Mouse (Mus musculus): Measurements from ENCODE around the gene Abi2. TPM values are rescaled to one million over a fixed set of nuclear protein-coding genes. Genes with fewer than 3 reads are reported as not detected.
A peak's percentile ranks its signal among the peaks of the same experiment; 100 is the strongest.
"Not testable (repeated sequence)": the region's sequence is repeated elsewhere in the genome, so short reads cannot be mapped to it uniquely, and the experiment has no call there.

Gene Abi2
- 10 to 100 TPM; 40.6 to 47.6 TPM for total RNA-seq (2021)

- peak; percentile 95 for DNase-seq
Observed at GRCm38 (mm10) chr1:60409168-60409828, at the start of gene Abi2. Gene Abi2, plus strand, starts transcription at chr1:60409619.

- DNase-seq, result no peak
Observed at GRCm38 (mm10) chr1:60361626-60362025, 47.8 kb upstream of the Abi2 start.

GRCm38 (mm10) chr1:60376556-60376955 is 32.9 kb upstream of the Abi2 start:
- DNase-seq, result no peak

GRCm38 (mm10) chr1:60381910-60382309 is 27.5 kb upstream of the Abi2 start:
- DNase-seq, result no peak

GRCm38 (mm10) chr1:60404848-60405247 is 4.6 kb upstream of the Abi2 start:
- DNase-seq, result no peak

- DNase-seq, result no peak
Observed at GRCm38 (mm10) chr1:60408501-60409167, 785 bp upstream of the Abi2 start.

GRCm38 (mm10) chr1:60409928-60410817 is 754 bp downstream of the Abi2 start:
- DNase-seq, result peak; percentile 51

GRCm38 (mm10) chr1:60416724-60417123 is 7.3 kb downstream of the Abi2 start:
- no peak for DNase-seq

GRCm38 (mm10) chr1:60423882-60424281 is 14.5 kb downstream of the Abi2 start:
- DNase-seq, result peak; percentile 25

GRCm38 (mm10) chr1:60428341-60428740 is 18.9 kb downstream of the Abi2 start:
- no peak for DNase-seq

GRCm38 (mm10) chr1:60428932-60429331 is 19.5 kb downstream of the Abi2 start:
- DNase-seq, result peak; percentile 21

- DNase-seq, result no peak
Observed at GRCm38 (mm10) chr1:60431531-60431930, 22.1 kb downstream of the Abi2 start.

- no peak for DNase-seq
Observed at GRCm38 (mm10) chr1:60432497-60432896, 23.1 kb downstream of the Abi2 start.

- DNase-seq, result not testable (repeated sequence)
Observed at GRCm38 (mm10) chr1:60441438-60441837, 32.0 kb downstream of the Abi2 start.

GRCm38 (mm10) chr1:60447067-60447466 is 37.6 kb downstream of the Abi2 start:
- DNase-seq, result no peak

- no peak for DNase-seq
Observed at GRCm38 (mm10) chr1:60449896-60450295, 40.5 kb downstream of the Abi2 start.

- no peak for DNase-seq
Observed at GRCm38 (mm10) chr1:60460623-60461022, 51.2 kb downstream of the Abi2 start.

GRCm38 (mm10) chr1:60469491-60469890 is 60.1 kb downstream of the Abi2 start:
- no peak for DNase-seq

GRCm38 (mm10) chr1:60470541-60470940 is 61.1 kb downstream of the Abi2 start:
- DNase-seq, result no peak

- DNase-seq, result no peak
Observed at GRCm38 (mm10) chr1:60481561-60481960, 72.1 kb downstream of the Abi2 start.

- no peak for DNase-seq
Observed at GRCm38 (mm10) chr1:60482881-60483280, 73.5 kb downstream of the Abi2 start.

- no peak for DNase-seq
Observed at GRCm38 (mm10) chr1:60485649-60486048, 76.2 kb downstream of the Abi2 start.

- DNase-seq, result no peak
Observed at GRCm38 (mm10) chr1:60488635-60489034, 79.2 kb downstream of the Abi2 start.
